Mouse (Mus musculus): ENCODE results near the gene Irx5.
A peak's percentile ranks its signal among the peaks of the same experiment; 100 is the strongest.

Irx5 gene

GRCm38 (mm10) chr8:92357398-92357981 is at the start of gene Irx5:
Gene Irx5, plus strand, starts transcription at chr8:92357625.
- DNase-seq (ENCODE audit: low spot score in 2 of 2): no peak

DNA sequence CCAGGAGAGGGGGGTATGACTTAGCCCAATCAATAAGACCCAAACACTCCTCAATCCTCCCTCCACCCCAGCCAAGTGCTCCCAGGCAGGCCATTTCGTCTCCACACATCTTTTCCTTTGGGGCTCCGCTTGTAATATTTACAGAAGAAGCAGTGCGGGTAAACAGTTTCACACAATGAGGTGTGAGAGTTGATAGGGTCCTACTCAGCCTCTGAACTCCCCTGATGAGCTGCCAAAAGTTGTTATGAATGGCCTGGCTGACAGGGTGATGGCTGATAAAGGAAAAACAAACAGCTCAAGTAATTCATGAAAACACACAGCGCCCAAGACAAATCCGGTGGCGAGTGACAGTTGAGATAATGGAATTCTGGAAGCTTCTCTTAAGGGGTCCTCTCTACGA is 45.2 kb upstream of the Irx5 start:
- DNase-seq (ENCODE audit: low spot score in 2 of 2): no peak

- no peak for DNase-seq (ENCODE audit: low spot score in 2 of 2)
Observed at GRCm38 (mm10) chr8:92313707-92314106, 43.7 kb upstream of the Irx5 start.

GRCm38 (mm10) chr8:92323751-92324150 is 33.7 kb upstream of the Irx5 start:
- DNase-seq (ENCODE audit: low spot score in 2 of 2): no peak

DNA sequence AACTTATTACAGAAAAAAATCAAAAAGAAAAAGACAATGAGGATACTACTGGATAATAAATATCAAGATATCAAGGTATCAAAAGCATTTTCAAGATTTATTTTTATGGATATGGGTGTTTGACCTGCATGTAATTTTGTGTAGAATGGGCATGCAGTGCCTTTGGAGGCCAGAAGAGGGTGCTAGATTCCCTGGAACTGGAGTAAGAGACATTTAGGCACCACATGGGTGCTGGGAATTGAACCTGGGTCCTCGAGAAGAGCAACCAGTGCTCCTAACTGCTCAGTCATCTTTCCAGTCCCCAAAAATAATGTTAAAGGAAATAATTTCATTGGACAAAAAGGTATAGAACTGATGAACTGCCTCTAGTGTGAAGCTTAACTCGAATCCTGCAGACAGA is 30.2 kb upstream of the Irx5 start:
- no peak for DNase-seq (ENCODE audit: low spot score in 2 of 2)

DNA sequence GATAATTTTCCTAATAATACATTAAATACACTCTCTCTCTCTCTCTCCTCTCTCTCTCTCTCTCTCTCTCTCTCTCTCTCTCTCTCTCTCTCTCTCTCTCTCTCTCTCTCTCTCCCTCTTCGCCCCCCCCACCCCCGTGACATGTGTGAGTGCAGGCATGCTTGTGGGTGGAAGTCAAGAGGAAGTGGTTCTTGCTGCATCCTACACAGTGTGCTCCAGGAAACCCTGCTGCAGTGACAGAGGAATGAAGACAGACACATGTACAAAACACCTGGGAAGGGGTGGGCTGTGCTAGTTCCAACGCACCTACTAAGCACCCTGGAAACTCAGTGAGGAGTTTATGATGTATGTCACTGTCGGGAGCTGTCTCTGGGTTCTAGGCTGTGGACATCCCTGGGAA is 28.2 kb upstream of the Irx5 start:
- DNase-seq (ENCODE audit: low spot score in 2 of 2): no peak

DNA sequence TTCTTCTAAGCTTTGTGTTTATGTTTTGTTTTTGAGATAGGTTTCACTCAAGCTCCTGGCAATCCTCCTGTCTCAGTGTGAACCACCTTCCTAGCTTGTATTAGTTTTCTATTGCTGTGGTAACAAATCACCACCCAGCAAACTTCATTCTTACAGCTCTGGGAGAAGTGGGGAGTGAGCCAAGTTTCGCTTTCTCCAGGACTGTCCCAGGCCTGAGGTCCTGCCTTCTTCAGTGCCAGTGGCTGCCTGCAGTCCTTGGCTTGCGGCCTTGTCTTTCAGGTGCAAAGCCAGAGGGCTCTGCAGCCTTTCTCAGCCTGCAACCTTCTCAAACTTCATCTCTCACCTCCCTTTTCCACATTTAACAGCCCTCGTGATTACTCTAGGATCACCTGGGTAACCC is 25.6 kb upstream of the Irx5 start:
- DNase-seq (ENCODE audit: low spot score in 2 of 2): no peak

GRCm38 (mm10) chr8:92333406-92333805 is 24.0 kb upstream of the Irx5 start:
- DNase-seq (ENCODE audit: low spot score in 2 of 2): no peak

DNA sequence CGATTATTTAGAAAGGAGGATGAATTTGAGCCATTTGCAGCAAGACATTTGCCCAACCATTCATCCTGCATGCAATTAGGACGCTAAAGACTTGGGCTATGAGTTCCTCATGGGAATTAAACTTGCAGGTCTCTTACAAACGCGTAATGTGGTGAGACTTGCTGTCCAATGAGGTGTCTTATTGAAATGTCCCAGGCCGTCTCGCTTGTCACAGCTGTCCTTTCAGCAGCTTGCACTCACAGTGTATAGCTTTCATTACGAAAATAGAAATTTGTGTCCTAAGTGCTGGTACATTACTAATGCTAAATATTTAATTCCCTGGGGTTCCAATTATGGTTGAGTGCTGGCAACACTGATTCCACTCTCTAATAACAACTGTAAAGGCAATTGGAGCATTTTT is 22.3 kb upstream of the Irx5 start:
- no peak for DNase-seq (ENCODE audit: low spot score in 2 of 2)

DNA sequence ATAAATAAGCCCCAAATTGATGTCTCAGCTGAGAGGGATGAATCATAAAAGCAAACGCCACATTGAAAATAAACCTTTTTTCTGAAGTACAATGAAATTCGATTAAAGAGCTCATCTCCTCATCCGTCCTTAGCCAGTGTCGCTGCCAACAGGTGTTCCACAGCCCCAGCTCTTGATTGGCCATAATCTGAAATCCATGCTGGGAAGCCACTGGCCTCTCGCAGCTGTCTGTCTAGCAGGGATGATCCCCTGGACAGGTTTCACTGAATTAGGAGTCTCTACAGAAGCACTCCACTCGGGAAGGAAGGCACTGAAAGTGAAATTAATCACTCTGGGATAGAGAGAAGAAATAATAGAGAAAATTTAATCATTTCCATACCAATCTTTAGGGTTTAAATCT is 21.4 kb upstream of the Irx5 start:
- DNase-seq (ENCODE audit: low spot score in 2 of 2): no peak

GRCm38 (mm10) chr8:92343544-92343943 is 13.9 kb upstream of the Irx5 start:
- no peak for DNase-seq (ENCODE audit: low spot score in 2 of 2)

- DNase-seq (ENCODE audit: low spot score in 2 of 2): no peak
Observed at GRCm38 (mm10) chr8:92349898-92350486, 7.4 kb upstream of the Irx5 start.

- no peak for DNase-seq (ENCODE audit: low spot score in 2 of 2)
Observed at GRCm38 (mm10) chr8:92353405-92353804, 4.0 kb upstream of the Irx5 start.

GRCm38 (mm10) chr8:92354536-92355482 is 2.6 kb upstream of the Irx5 start:
- no peak for DNase-seq (ENCODE audit: low spot score in 2 of 2)

- peak; percentile 74 to 91 for DNase-seq (ENCODE audit: low spot score in 2 of 2)
Observed at GRCm38 (mm10) chr8:92355701-92356612, 1.5 kb upstream of the Irx5 start.

DNA sequence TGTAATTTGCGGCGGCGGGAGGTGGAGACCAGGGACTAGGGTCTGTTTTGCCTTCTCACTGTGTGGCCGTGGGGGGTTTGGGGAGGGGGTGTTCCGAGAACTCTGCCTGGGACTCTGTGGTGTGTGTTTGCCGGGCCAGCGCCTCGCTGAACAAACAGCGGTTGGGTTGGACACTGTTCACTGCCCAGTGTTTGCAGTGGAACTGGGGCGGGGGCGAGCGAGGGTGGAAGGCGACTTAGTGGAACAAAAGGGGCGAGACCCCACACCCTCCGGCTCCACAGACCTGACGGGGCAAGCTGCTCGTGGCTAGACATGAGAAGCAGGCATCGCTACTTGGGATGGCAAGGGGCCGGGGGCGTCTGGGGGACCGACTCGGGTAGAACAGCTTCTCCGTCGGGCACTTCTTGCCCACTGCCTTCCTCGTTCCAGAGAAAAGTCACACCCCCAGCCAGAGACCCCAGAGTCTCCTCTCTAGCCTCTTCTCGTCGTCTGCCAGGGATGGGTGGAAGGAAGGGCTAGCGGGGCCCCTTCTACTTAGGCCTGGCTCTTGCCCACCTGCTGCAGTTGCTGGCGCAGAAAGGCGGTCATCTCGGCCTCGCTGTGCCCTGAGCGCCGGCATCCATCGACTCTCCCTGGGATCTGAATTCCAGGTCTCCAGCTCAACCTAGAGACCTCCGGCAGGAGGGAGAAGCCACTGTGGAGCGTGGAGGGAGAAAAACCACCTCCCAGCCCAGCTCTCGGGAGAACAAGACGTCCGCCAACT is 631 bp upstream of the Irx5 start:
- DNase-seq (ENCODE audit: low spot score in 2 of 2): no peak

DNA sequence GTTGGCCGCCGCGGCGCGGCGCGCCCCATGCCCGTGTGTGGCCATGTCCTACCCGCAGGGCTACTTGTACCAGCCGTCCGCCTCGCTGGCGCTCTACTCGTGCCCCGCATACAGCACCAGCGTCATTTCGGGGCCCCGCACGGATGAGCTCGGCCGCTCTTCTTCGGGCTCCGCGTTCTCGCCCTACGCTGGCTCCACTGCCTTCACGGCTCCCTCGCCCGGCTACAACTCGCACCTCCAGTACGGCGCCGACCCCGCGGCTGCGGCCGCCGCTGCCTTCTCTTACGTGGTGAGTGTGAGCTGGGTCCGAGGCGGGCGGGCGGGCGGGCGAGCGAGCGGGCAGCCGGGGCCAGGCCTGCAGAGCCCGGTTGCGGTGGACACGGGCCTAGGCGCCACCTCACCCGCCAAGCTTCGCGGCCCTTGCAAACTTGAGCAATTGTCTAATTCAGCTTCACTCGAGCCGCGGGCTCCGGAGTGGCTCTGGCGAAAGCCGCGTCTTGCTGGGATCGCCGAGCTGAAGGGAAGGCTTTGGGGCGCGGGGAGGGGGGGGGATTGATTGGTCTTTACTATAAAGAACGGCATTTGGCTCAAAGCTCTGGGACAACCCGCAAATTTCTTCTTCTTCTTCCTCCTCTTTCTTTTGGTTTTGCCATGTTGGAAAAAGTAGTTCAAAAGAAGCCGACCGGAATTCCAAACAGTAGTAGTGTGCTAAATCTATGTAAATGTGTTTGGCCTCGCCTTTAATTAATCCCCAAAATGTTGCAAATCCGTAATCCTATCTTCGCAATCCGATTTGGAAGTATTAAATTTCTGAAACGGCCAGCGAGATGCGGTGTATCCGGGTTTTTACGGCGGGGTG is 945 bp downstream of the Irx5 start:
- no peak for DNase-seq (ENCODE audit: low spot score in 2 of 2)

- no peak for DNase-seq (ENCODE audit: low spot score in 2 of 2)
Observed at GRCm38 (mm10) chr8:92359000-92359832, 1.8 kb downstream of the Irx5 start.

DNA sequence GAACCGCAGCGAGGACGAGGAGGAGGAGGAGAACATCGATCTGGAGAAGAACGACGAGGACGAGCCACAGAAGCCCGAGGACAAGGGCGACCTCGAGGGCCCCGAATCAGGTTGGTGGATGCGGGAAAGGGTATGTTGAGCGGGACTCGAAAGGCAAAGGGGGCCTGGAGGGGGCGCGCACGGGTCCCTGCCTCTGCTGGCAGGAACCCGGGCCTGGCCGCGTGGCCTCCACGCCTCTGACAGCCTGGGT is 2.3 kb downstream of the Irx5 start:
- DNase-seq (ENCODE audit: low spot score in 2 of 2): no peak

Data from frontal cortex, postnatal 25 days (tissue).